Mouse (Mus musculus): ENCODE measurements around the gene Wbp1.
A peak's percentile ranks its signal among the peaks of the same experiment; 100 is the strongest.

DNA sequence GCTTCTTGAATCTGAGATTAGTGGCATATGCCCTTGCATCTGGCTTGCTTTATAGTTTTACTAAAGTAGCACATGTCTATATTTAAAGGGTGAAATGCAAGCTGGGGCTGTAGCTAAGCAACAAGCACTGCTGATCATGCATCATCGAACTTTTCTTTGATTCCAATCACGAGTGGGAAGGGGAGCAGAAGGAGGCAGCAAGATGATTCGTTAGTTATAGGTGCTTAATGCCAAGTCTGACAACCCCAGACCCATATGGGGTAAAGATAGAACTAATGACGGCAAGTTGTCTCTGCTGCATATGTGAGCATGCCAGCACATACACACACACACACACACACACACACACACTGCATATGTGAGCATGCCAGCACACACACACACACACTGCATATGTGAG, 17.2 kb downstream of the Wbp1 start:
- TF ChIP-seq CTCF (IDR thresholded peaks at IDR 0.05; ENCODE audit: borderline replicate concordance, insufficient read depth, low read length) (no peak), POLR2A (IDR thresholded peaks at IDR 0.05; ENCODE audit: low read depth, low read length) (0 out of 2 replicates have a peak, but pooled peaks have one; percentile 5)
